Mouse (Mus musculus) frontal cortex, postnatal 36 days (tissue): ENCODE results near the gene Zkscan4.
"Not testable (repeated sequence)": the region's sequence is repeated elsewhere in the genome, so short reads cannot be mapped to it uniquely, and the experiment has no call there.

ENCODE experiments used
- DNase-seq, 2 experiments: peaks; one replicate each; pipeline ENCODE4 v3.0.0; 2022; ENCODE audit warnings: low spot score in 2 of 2

Zkscan4 gene

GRCm38 (mm10) chr13:21478759-21479670, at the start of gene Zkscan4, which contains the start of gene Gm10065:
Gene Zkscan4 (plus strand): TSS chr13:21478907.
Gene Gm10065 (minus strand): TSS chr13:21479441.
- peak; percentile 79 to 87 for DNase-seq

GRCm38 (mm10) chr13:21435476-21435875, 43.2 kb upstream of the Zkscan4 start:
- DNase-seq, result no peak

GRCm38 (mm10) chr13:21440503-21441206, 38.1 kb upstream of the Zkscan4 start, which contains the start of gene Pgbd1:
Gene Pgbd1 (minus strand): TSS chr13:21441058.
- peak; percentile 68 to 74 for DNase-seq

GRCm38 (mm10) chr13:21441207-21441572, 37.5 kb upstream of the Zkscan4 start:
- DNase-seq, result no peak

GRCm38 (mm10) chr13:21446796-21447195, 31.9 kb upstream of the Zkscan4 start:
- DNase-seq, result no peak

DNA sequence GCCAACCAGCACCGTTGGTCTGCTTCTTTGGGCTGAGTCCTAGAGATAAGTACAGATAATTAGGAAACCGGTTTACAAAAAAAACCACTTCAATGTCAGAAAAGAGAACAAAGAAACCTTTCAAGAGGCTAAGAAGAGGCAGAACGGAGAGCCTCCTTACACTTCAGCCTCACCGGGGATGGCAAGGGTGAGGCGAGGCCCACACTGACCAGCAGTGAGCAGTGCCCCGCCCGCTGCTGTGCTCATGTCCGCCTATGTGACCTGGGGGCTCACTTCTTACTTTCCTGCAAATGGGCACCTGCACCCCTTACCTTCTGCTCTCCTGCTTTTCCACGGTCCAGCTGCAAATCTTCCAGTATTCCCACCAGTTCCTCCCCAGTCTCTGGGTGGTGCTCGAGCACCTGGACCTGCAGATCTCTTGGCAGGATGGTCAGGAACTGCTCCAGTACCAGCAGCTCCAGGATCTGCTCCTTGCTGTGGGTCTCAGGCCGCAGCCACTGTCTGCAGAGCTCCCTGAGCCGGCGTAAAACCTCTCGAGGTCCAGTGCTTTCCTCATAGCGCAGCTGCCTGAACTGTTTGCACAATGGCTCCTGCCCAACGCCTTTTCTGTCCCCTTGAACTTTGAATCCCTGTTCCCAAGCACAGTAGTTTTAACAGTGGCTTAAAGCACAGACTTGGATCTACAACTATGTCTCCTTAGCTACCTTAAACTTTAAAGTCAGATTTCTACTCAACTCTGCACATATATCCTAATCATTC, 30.7 kb upstream of the Zkscan4 start:
- DNase-seq, result no peak

DNA sequence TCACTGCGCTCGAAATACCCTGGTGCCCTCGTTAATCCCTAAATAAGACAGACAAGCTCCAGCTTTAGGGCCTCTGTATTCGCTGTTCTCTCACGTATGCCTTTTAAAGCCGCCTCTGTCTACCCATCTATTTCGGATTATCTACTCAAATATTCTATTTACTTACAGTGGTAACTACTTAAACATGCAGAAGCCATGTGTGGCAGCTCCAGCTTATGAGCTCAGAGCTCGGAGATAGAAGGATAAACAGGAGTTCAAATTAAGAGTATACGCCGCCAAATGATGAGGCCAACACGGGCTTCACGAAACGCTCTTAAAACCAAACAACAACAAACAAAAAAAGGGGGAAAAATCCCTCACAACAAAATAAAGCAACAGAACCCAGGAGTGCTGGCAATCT, 25.7 kb upstream of the Zkscan4 start:
- no peak for DNase-seq

DNA sequence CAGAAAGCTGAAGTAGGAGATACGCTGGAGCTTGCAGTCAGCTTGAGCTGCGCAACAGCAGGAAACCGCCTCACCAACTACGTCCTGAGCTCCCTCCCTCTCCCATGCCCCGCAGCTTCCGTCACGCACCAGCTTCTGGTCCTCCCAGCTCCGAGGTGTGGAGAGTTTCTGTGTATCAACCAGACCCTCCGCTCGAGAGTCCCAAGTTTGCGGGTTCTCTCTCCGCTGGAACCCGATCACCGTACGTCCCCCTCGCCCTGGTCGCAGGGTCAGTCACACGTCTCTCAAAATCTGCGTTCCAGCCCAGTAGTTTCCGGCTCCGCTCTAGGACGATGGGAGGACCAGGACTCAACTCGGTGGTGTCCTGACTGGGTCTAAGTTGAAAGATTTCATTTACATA, 25.3 kb upstream of the Zkscan4 start, which contains the start of gene Zscan26:
Gene Zscan26, minus strand, starts transcription at position 282 of the 400 bp plus-strand sequence.
- peak; percentile 88 to 89 for DNase-seq

GRCm38 (mm10) chr13:21454133-21454532, 24.6 kb upstream of the Zkscan4 start:
- no peak for DNase-seq

GRCm38 (mm10) chr13:21456347-21456746, 22.4 kb upstream of the Zkscan4 start:
- DNase-seq, result no peak

DNA sequence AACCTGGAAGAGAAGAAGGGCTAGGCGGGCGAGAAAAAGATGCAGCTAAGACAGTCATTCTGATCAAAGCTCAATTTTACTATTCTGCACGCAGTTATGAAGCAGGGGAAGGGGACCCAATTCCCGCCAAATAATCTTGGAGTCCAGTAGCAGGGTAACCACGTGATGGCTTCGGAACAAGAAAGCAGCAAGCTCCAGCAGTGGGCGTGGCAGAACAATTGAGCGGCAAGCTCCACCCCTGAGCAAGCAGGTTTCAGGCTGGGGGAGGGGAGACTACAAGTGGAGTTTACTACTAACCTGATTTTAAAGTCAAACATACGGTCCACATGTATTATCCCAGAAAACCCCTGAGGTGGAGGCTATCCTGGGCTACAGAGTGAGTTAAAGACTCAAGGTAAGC, 16.2 kb upstream of the Zkscan4 start:
- DNase-seq, result not testable (repeated sequence)

GRCm38 (mm10) chr13:21467336-21467735, 11.4 kb upstream of the Zkscan4 start:
- no peak for DNase-seq

DNA sequence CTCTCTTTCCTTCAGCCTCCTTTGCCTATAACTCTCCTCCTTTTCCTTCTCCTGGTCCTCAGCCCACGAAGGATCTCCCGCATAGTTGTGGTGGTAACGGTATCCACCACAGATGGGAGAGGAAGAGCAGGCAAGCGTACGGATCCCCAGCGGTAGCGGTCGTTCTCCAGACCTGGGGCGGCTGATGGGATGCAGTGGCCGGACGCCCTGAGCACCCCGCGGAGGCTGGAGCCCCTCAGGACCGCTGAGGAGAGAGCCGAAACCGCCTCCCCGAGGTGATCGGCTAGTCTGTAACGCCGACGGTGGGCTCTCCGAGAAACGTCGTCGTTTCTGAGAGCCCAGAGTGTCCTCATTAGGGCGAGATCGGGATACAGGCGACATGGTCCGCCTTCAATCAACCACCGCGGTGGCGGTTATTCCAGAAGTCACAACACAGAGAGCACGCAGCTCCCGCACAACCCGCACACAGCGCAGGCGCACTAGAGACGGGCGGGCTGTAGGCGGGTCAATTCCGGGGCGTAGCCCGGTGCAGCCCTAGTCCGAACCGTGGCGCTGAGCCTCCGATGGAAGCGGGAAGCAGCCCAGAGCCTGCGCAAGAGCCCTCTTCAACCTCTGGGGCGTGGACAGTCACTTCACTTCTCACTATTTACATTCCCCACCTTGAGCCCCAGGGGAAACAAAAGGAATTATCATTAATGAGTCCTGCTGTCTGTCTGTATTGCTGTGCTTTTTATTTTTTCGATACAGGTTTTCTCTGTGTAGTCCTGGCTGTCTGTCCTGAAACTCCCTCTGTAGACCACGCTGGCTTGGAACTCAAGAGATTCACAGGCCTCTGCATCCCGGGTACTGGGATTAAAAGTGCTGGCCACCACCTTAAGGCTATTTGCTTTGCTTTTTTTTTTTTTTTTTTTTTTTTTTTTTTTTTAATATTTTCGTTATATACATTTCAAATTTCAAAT, 10.4 kb upstream of the Zkscan4 start, which contains the start of gene Nkapl:
Gene Nkapl, minus strand, starts transcription at position 449 of the 959 bp plus-strand sequence.
- DNase-seq, result peak; percentile 71 to 75

DNA sequence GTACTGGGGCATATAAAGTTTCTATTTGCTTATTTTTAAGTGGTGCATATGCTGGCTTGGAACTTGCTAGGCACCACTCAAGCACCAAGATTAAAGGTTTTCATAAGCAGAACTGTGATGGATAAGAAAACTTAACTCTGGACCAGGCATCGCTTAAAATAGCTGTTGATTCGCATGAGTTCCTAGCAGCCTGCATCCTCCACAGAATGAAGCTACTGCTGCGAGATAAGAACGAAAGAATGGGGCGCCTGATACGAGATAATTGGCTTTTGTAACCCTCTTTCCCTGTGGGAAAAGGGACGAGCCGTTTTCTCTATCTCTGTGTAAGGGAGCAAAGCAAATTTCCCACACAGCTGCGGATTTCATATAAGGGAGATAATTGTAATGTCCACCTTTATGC, 9.6 kb upstream of the Zkscan4 start:
- no peak for DNase-seq

DNA sequence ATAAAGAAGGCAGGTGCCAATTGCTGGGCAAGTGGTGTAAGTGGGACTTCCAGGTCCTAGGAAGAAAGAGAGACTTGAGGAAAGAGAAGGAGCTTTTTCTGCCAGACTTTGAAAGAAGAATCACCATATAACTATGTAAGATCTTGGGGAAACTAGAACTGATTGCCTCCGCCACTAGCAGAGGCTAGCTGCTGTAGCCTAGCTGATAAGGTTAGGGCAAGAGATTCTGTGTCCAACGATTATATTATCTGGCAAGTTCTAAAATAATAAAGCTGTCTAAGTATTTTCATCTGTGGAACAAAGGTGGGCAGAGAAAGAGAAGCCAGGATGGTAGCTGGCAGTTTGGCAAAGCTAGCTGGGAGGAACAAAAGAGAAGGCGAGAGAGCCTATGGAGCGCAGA, 6.3 kb upstream of the Zkscan4 start:
- no peak for DNase-seq

GRCm38 (mm10) chr13:21486881-21487280, 8.2 kb downstream of the Zkscan4 start:
- DNase-seq, result no peak

DNA sequence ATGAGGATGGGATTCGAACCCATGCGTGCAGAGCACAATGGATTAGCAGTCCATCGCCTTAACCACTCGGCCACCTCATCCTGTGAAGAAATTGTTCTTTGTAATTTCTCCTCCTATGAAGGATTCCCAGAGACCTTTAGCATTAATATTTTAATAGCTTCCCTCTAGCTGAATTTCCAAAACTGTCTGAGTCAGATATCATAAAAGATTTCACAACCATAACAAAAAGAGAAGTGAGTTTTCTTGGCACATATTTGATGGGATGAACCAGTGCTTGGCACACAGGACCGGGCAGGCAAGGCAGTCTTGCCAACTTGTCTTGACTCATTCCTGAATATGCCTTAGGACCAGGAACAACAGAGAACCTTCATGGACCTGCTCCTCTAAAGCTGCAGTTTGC, 14.1 kb downstream of the Zkscan4 start:
- no peak for DNase-seq

DNA sequence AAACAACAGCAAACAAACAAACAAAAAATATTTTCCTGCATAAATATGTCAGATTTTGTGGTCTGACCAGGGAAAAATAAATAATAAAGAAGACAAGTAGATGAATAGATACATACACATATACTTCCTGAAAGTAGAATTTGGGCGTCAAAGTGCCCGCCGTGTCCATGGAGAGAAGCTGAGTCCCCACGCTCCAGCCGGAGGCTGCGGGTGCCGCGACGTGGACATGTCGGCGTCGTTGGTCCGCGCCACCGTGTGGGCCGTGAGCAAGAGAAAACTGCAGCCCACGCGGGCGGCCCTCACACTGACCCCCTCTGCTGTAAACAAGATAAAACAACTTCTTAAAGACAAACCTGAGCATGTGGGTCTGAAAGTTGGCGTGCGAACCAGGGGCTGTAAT, 16.4 kb downstream of the Zkscan4 start, which contains the start of gene AK157302:
Gene AK157302, plus strand, starts transcription at position 144 of the 400 bp plus-strand sequence.
- DNase-seq, result no peak

- DNase-seq, result not testable (repeated sequence)
Measured at GRCm38 (mm10) chr13:21501182-21501581, 22.5 kb downstream of the Zkscan4 start, which contains the start of gene Gm11273. Gene Gm11273 (minus strand): TSS chr13:21501418.

DNA sequence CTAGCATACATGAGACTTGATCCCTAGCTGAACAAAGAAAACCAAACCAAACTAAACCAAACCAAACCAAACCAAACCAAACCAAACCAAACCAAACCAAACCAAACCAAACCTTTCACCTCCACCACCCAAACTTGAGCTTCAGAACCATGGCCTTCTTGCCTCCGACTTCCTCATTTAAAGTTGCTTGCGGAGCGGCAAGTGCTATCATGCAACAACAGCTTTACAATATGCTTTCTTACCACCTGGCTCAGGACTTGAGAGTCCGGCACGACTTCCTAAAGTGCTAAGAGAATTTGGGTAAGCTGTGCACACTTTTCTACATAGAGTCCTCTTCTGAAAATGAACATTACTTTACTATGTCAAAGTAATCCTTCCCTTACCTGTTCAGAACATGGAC, 23.6 kb downstream of the Zkscan4 start:
- no peak for DNase-seq
